Mouse (Mus musculus) spleen, postnatal 14 days (tissue): ENCODE results near the gene Ksr2.

Source experiments
- DNase-seq, 2 experiments: peaks; one replicate each; pipeline ENCODE4 v3.0.0; 2021 to 2022; ENCODE audit warnings: low spot score in 2 of 2

Gene Ksr2

DNA sequence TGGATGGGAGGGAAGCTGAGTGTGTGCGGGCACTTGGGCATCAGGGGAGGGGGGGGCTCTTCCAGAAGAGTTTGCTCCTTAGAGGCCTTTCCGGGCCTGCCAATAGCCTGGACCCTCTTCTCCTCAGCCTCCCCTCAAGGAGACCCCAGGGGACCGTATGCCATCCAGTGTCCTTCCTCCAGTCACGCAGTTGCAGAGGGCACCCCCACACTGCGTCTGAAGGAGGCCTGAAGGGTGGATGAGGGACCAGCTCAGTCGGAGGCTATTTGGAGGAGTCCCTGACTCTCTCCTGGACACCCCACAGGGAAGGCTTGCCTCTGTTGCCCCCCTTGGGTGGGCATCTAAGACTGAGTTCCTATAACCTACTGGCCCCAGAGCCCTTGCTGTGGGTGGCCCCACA is 367.4 kb downstream of the Ksr2 start:
- DNase-seq: no peak

DNA sequence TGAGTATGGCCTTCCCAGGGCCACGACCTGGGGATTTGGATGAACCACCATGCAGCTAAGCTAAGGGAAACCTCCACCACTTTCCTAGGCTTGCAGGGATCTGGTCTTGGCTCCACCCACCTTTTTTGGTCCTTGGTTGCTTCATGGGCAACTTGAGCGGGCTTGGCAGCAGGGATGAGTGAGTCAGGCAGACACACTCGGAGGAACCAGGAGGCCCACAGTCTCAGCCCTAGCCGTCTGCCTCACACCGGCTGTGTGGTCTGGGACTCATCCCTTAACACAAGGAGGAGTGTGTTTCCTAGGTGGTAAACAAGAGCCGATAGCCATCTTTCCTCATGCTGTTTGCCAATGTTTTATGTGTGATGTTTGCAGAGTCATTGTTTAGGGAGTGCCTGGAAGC is 376.3 kb downstream of the Ksr2 start:
- DNase-seq: no peak

DNA sequence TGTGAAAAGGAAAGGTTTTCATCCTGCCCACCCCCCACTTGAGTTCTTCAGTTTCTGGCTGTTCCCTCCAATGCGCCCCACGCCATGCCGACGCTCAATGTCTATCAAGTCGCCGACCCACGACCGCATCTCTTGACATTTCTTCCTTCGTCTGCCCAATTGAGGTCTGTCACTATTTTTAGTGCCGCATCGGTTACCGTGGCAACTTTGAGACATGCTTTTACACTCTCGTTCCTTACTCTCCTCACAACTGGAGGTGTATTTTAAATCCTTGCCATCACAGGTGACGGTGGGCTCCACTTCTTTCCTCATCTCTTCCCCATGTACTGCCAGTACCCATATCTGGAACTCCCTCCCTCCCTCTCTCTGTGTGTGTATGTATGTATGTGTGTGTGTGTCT is 378.1 kb downstream of the Ksr2 start:
- no peak for DNase-seq

- no peak for DNase-seq
These were observed 387.0 kb downstream of the Ksr2 start for GRCm38 (mm10) chr5:117800849-117801248.

- DNase-seq: no peak
These were observed 388.3 kb downstream of the Ksr2 start for GRCm38 (mm10) chr5:117802071-117802521.

DNA sequence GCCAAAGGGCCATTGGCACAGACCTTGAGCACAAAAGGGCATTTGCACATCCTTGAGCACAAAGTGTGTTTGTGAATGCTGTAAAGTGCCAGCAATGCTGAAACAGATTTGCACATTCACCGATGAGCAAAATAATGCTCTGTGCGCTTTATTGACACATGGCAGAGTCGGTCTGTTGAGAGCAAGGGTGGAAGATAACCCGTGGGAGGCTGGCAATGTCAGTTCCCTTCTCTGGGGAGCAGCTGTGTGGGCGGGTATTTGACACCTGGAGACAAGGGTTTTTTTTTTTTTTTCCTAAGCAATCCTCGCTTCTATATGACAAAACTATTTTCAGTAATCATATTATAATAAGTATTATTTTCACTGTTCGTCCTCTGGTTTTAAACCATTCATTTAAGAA is 389.8 kb downstream of the Ksr2 start:
- no peak for DNase-seq

DNA sequence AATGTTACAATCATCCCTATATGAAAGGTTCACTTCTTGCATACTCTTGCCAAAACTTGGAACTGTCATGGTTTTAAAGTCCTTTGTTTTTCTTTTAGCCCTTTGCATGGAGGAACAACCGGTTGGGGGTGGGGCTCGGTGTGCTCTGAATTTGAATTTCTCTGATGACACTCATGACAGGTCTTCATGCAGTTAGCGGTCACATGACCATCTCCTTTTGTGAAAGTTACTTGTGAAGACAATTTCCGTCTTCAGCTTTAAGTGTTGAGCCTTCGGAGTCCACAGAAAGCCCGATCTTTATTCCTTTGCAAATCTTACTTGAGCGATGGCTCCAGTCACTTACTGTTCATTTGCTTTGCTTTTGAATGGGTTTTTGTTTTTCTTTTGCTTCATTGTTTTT is 397.1 kb downstream of the Ksr2 start:
- DNase-seq: no peak

GRCm38 (mm10) chr5:117818800-117819199 is 405.0 kb downstream of the Ksr2 start:
- DNase-seq: no peak

DNA sequence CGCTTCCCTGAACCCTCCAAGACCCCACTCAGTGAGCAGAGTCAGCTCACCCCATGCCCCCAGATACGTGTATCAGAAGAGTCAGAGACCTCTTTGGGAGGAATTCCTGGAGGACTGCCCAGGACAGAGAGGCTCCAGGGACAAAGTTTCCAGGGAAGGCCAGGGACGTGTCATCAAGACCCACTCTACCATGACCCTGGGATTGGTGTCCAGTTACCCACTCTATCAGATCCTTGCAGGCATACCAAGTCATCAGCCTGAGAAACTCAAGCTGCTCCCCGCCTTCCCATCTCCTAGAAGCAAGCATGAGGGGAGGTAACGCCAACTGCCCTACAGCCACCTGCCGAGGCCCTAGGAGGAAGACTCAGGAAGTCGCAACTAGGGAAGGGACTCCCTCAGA is 406.6 kb downstream of the Ksr2 start:
- no peak for DNase-seq

DNA sequence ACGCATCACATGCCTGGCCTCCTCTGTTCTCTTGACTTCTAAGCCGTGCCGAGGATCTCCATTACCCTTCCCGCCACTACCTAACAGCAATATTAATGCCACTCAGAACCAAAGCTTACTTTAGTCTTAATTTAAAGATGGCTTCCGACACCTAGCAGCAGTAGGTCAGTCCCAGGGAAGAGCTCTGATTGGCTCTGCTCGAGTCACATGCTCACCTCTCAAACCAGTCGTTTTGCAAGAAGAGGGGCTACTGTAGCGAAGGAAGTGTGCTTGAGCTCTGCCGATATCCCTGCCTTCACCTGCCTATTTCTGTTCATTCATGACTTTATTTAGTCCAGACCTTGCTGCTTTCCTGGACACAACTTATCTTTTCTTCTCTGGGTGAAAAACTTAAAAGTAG is 410.0 kb downstream of the Ksr2 start:
- DNase-seq: no peak

- DNase-seq: no peak
These were observed 410.7 kb downstream of the Ksr2 start for GRCm38 (mm10) chr5:117824486-117824885.
